Mouse (Mus musculus) hindbrain, postnatal 0 days (tissue): Measurements from ENCODE around the gene Mpdu1. TPM values are rescaled to one million over a fixed set of nuclear protein-coding genes. Genes with fewer than 3 reads are reported as not detected.

Experiments
- ATAC-seq: fragments of 200-750 bp; cut with Nextera tagmentation; 2 replicates; pipeline ENCODE4 v1.8.0; 2017; ENCODE audit warnings: mild to moderate bottlenecking, moderate TSS enrichment, moderate library complexity
- DNase-seq: peaks from one replicate; pipeline ENCODE4 v3.0.0-alpha.2; 2015; ENCODE audit warnings: low spot score
- H3K27ac ChIP-seq: fragments of 300-500 bp; sonication (generic); 2 replicates; pipeline ENCODE4 v1.5.1; 2014; ENCODE audit warnings: mild to moderate bottlenecking
- H3K27me3 ChIP-seq: fragments of 300-500 bp; sonication (generic); 2 replicates; pipeline ENCODE4 v1.6.1; 2014; ENCODE audit warnings: low read length, mixed read lengths; ENCODE audit not compliant: insufficient read depth
- H3K36me3 ChIP-seq: fragments of 300-500 bp; sonication (generic); 2 replicates; pipeline ENCODE4 v1.6.1; 2014; ENCODE audit warnings: low read length, mixed read lengths; ENCODE audit not compliant: insufficient read depth
- H3K4me1 ChIP-seq: fragments of 300-500 bp; sonication (generic); 2 replicates; pipeline ENCODE4 v1.6.1; 2014; ENCODE audit warnings: antibody characterized with exemption, low read length, mixed read lengths; ENCODE audit not compliant: insufficient read depth
- H3K4me2 ChIP-seq: fragments of 300-500 bp; sonication (generic); 2 replicates; pipeline ENCODE4 v1.6.1; 2014; ENCODE audit warnings: low read depth, mild to moderate bottlenecking, low read length, moderate library complexity, mixed read lengths
- H3K4me3 ChIP-seq: fragments of 300-500 bp; sonication (generic); 2 replicates; pipeline ENCODE4 v1.5.1; 2014; ENCODE audit warnings: low read length
- H3K9ac ChIP-seq: fragments of 300-500 bp; sonication (generic); replicated peaks from 2 replicates; pipeline ENCODE4 v1.6.1; 2014; ENCODE audit warnings: mild to moderate bottlenecking, low read length, moderate library complexity, mixed read lengths
- H3K9me3 ChIP-seq: fragments of 300-500 bp; sonication (generic); 2 replicates; pipeline ENCODE4 v1.6.1; 2016; ENCODE audit warnings: low read length, mixed read lengths
- CTCF ChIP-seq: IDR thresholded peaks from 2 replicates; pipeline ENCODE4 v1.5.1; 2016; ENCODE audit warnings: antibody characterized with exemption, control low read depth, low read depth
- WGBS: fragments of 180-500 bp; shearing (Covaris S2); extraction: QIAGEN DNeasy Blood & Tissue Kit; methylation state at CpG from one replicate; pipeline ENCODE4 v1.1.7; 2014; 5-methylcytosine and 5-hydroxymethylcytosine counted together
- polyA plus RNA-seq: library from polyadenylated mRNA; unstranded; fragments of >200 nt; fragmentation: Nextera tagmentation; extraction: Ambion mirVana; gene quantifications from 2 replicates; pipeline ENCODE4 v1.2.1, GENCODE M21; 2015
- total RNA-seq: library from RNA; depleted of rRNA; stranded (reverse); fragments of >200 nt; gene quantifications from 2 replicates; pipeline ENCODE4 v1.2.3, GENCODE M21; 2014; rRNA removed

Gene Mpdu1
- total RNA-seq: 141 and 256 TPM in 2 replicates
- 122 and 124 TPM in 2 replicates for polyA plus RNA-seq

GRCm38 (mm10) chr11:69662213-69662966, at the start of gene Mpdu1:
Gene Mpdu1, minus strand, starts transcription at chr11:69662642.
- under 1% methylated on average over 48 of the region's 48 CpGs for WGBS
- H3K27ac ChIP-seq: peak within 1 kb of the TSS; percentile 94
- peak; percentile 68 for TF ChIP-seq CTCF
- DNase-seq: peak; percentile 99
- peak; percentile 97 for ATAC-seq
- no peaks in the 10 kb centered on the region for H3K4me1 ChIP-seq
- peak within 1 kb of the TSS; percentile 54 for H3K4me2 ChIP-seq
- peaks cover 35% of the 10 kb centered on the region for H3K36me3 ChIP-seq
- peak within 1 kb of the TSS; percentile 61 for H3K9ac ChIP-seq
- H3K9me3 ChIP-seq: no peaks in the 10 kb centered on the region
- peak within 1 kb of the TSS; percentile 54 for H3K4me3 ChIP-seq
- H3K27me3 ChIP-seq: no peaks in the 10 kb centered on the region

GRCm38 (mm10) chr11:69711082-69711481, 48.6 kb upstream of the Mpdu1 start:
- WGBS: 81% methylated on average over 2 of the region's 2 CpGs
- Histone ChIP-seq H3K4me3 (no peak overlapping the region), H3K9ac (no peak overlapping the region), H3K27me3 (no peaks in the 10 kb centered on the region), H3K9me3 (no peaks in the 10 kb centered on the region), H3K4me2 (no peak overlapping the region), H3K4me1 (0 out of 2 replicates have a peak, but pooled peaks cover 5% of the 10 kb centered on the region), H3K36me3 (no peaks in the 10 kb centered on the region), H3K27ac (no peak overlapping the region)
- DNase-seq (no peak), ATAC-seq (no peak)
- no peak for TF ChIP-seq CTCF

GRCm38 (mm10) chr11:69710470-69710869, 48.0 kb upstream of the Mpdu1 start:
- Histone ChIP-seq H3K36me3 (no peaks in the 10 kb centered on the region), H3K9ac (no peak overlapping the region), H3K9me3 (no peaks in the 10 kb centered on the region), H3K27me3 (no peaks in the 10 kb centered on the region), H3K4me2 (no peak overlapping the region), H3K27ac (no peak overlapping the region), H3K4me1 (0 out of 2 replicates have a peak, but pooled peaks cover 5% of the 10 kb centered on the region), H3K4me3 (no peak overlapping the region)
- no peak for TF ChIP-seq CTCF
- no peak for ATAC-seq
- WGBS: 70% methylated on average over 3 of the region's 3 CpGs
- DNase-seq: no peak

- H3K9me3 ChIP-seq: no peaks in the 10 kb centered on the region
- H3K4me2 ChIP-seq: no peak overlapping the region
- H3K4me3 ChIP-seq: no peak overlapping the region
- no peaks in the 10 kb centered on the region for H3K36me3 ChIP-seq
- H3K27ac ChIP-seq: peak overlapping the region; percentile 3; the same call in 1 of the 2 replicates
- H3K9ac ChIP-seq: no peak overlapping the region
- ATAC-seq (no peak), DNase-seq (no peak)
- no peak for TF ChIP-seq CTCF
- no peaks in the 10 kb centered on the region for H3K27me3 ChIP-seq
- 46% methylated on average over 11 of the region's 11 CpGs for WGBS
- 0 out of 2 replicates have a peak, but pooled peaks cover 5% of the 10 kb centered on the region for H3K4me1 ChIP-seq
Observed at GRCm38 (mm10) chr11:69709554-69710446, 47.4 kb upstream of the Mpdu1 start.

- ATAC-seq (no peak), DNase-seq (no peak)
- H3K9me3 ChIP-seq: no peaks in the 10 kb centered on the region
- 0 out of 2 replicates have a peak, but pooled peaks cover 5% of the 10 kb centered on the region for H3K4me1 ChIP-seq
- no peak for TF ChIP-seq CTCF
- no peak overlapping the region for H3K4me2 ChIP-seq
- no peak overlapping the region for H3K4me3 ChIP-seq
- no peaks in the 10 kb centered on the region for H3K27me3 ChIP-seq
- H3K9ac ChIP-seq: no peak overlapping the region
- no peaks in the 10 kb centered on the region for H3K36me3 ChIP-seq
- WGBS: 78% methylated on average over 3 of the region's 3 CpGs
- H3K27ac ChIP-seq: no peak overlapping the region
Observed at GRCm38 (mm10) chr11:69708614-69709265, 46.3 kb upstream of the Mpdu1 start.

GRCm38 (mm10) chr11:69707873-69708381, 45.5 kb upstream of the Mpdu1 start:
- ATAC-seq (no peak), DNase-seq (no peak)
- Histone ChIP-seq H3K4me1 (0 out of 2 replicates have a peak, but pooled peaks cover 5% of the 10 kb centered on the region), H3K27ac (no peak overlapping the region), H3K36me3 (no peaks in the 10 kb centered on the region), H3K4me2 (no peak overlapping the region), H3K9ac (no peak overlapping the region), H3K9me3 (no peaks in the 10 kb centered on the region), H3K27me3 (no peaks in the 10 kb centered on the region), H3K4me3 (no peak overlapping the region)
- TF ChIP-seq CTCF: no peak
- WGBS: 87% methylated on average over 4 of the region's 4 CpGs
